In genomic region chr17:48932916-48933315, GRCm38 (mm10) we compare ENCODE assay signal across 9 mouse cellular contexts. TPM values are rescaled to one million over a fixed set of nuclear protein-coding genes. Genes with fewer than 3 reads are reported as not detected.
A peak's percentile ranks its signal among the peaks of the same experiment; 100 is the strongest.
DNase-seq lines count a peak whose midpoint lies in the region; ATAC-seq and TF ChIP-seq lines count a peak whose summit lies in the region.
"Had no signal": no experiment of that assay in that cellular context is flagged by ENCODE, and none has a peak within 500 bp of the region (broad histone marks: within the 10 kb centered on the region; RNA-seq: fewer than 3 reads in every experiment).

No protein-coding gene starts in this region.

- H3K27me3 ChIP-seq in heart, embryonic 15.5 days = peaks cover 73% of the 10 kb centered on the region
- peaks cover 46% of the 10 kb centered on the region for H3K27me3 ChIP-seq in hindbrain, embryonic 10.5 days (ENCODE audit: insufficient read depth, poor library complexity, severe bottlenecking)
- peaks cover 37% of the 10 kb centered on the region for H3K27me3 ChIP-seq in midbrain, embryonic 13.5 days
- H3K27me3 ChIP-seq in liver, postnatal 0 days (ENCODE audit: insufficient read depth, low read length) = peaks cover 39% of the 10 kb centered on the region

- H3K4me2 ChIP-seq in heart, embryonic 15.5 days = peak overlapping the region; percentile 95
- H3K4me2 ChIP-seq in midbrain, embryonic 13.5 days (replicated peaks) = peak overlapping the region; percentile 79
- H3K4me2 ChIP-seq in liver, postnatal 0 days (ENCODE audit: low read depth, low read length) = no peak overlapping the region

- TF ChIP-seq EP300 in liver, postnatal 0 days (IDR thresholded peaks at IDR 0.05; ENCODE audit: low read depth) = no peak

- H3K9me3 ChIP-seq in heart, embryonic 15.5 days (replicated peaks) = no peaks in the 10 kb centered on the region
- H3K9me3 ChIP-seq in hindbrain, embryonic 10.5 days = no peaks in the 10 kb centered on the region
- H3K9me3 ChIP-seq in midbrain, embryonic 13.5 days = no peaks in the 10 kb centered on the region
- no peaks in the 10 kb centered on the region for H3K9me3 ChIP-seq in liver, postnatal 0 days (ENCODE audit: low read length)

- DNase-seq in heart, postnatal 25 days (ENCODE audit: low spot score) = no peak
- peak; percentile 51 for DNase-seq in brain, adult 2 months (ENCODE audit: low read depth, low spot score)
- no peak for DNase-seq in hindbrain, embryonic 10.5 days (ENCODE audit: low spot score)
- DNase-seq in c-Kit-positive CD71-positive TER-119-positive erythroid progenitor cells, embryonic 14.5 days (ENCODE audit: low spot score) = no peak
- DNase-seq in liver, postnatal 0 days = no peak

- TF ChIP-seq CTCF in liver, postnatal 0 days (IDR thresholded peaks at IDR 0.05; ENCODE audit: low read depth) = no peak

- intact Hi-C loops in heart, postnatal 25 days (cut with DNase I) = no loop called here

- H3K36me3 ChIP-seq in heart, embryonic 15.5 days = no peaks in the 10 kb centered on the region
- H3K36me3 ChIP-seq in hindbrain, embryonic 10.5 days = no peaks in the 10 kb centered on the region
- H3K36me3 ChIP-seq in midbrain, embryonic 13.5 days = no peaks in the 10 kb centered on the region
- no peaks in the 10 kb centered on the region for H3K36me3 ChIP-seq in liver, postnatal 0 days (replicated peaks; ENCODE audit: insufficient read depth, low read length)

- H3K27ac ChIP-seq in heart, embryonic 15.5 days = no peak overlapping the region
- H3K27ac ChIP-seq in hindbrain, embryonic 10.5 days = no peak overlapping the region; the same call in 1 of the 2 replicates
- peak overlapping the region; percentile 30; the same call in 1 of the 2 replicates for H3K27ac ChIP-seq in midbrain, embryonic 13.5 days
- H3K27ac ChIP-seq in liver, postnatal 0 days (ENCODE audit: low read depth) = no peak overlapping the region

- peaks cover 11% of the 10 kb centered on the region for H3K4me1 ChIP-seq in heart, embryonic 15.5 days (replicated peaks)
- peaks cover 28% of the 10 kb centered on the region for H3K4me1 ChIP-seq in hindbrain, embryonic 10.5 days (replicated peaks)
- H3K4me1 ChIP-seq in midbrain, embryonic 13.5 days (replicated peaks) = peaks cover 20% of the 10 kb centered on the region
- H3K4me1 ChIP-seq in liver, postnatal 0 days (ENCODE audit: insufficient read depth) = no peaks in the 10 kb centered on the region

- H3K9ac ChIP-seq in heart, embryonic 15.5 days = no peak overlapping the region; the same call in 1 of the 2 replicates
- peak overlapping the region; percentile 77 for H3K9ac ChIP-seq in midbrain, embryonic 13.5 days (replicated peaks)
- no peak overlapping the region for H3K9ac ChIP-seq in liver, postnatal 0 days (replicated peaks)

- no peak for ATAC-seq in heart, embryonic 15.5 days (replicated peaks; ENCODE audit: insufficient number of reproducible peaks, insufficient read depth, low FRiP score, low read depth)
- no peak for ATAC-seq in midbrain, embryonic 13.5 days
- ATAC-seq in liver, postnatal 0 days = no peak
- no peak for ATAC-seq in megakaryocyte-erythroid progenitor cell, adult 5-6 weeks (replicated peaks; ENCODE audit: low FRiP score, low TSS enrichment, poor library complexity, severe bottlenecking)

- 12% methylated on average over 9 of the region's 9 CpGs for WGBS in heart, embryonic 15.5 days
- WGBS in hindbrain, embryonic 10.5 days = 2% methylated on average over 9 of the region's 9 CpGs
- 4% methylated on average over 7 of the region's 9 CpGs for WGBS in midbrain, embryonic 13.5 days
- WGBS in liver, postnatal 0 days (ENCODE audit: insufficient replicate concordance) = 10% methylated on average over 7 of the region's 9 CpGs

- peak overlapping the region; percentile 60 for H3K4me3 ChIP-seq in heart, embryonic 15.5 days
- H3K4me3 ChIP-seq in hindbrain, embryonic 10.5 days = peak overlapping the region; percentile 64
- peak overlapping the region; percentile 57 for H3K4me3 ChIP-seq in midbrain, embryonic 13.5 days (replicated peaks)
- no peak overlapping the region for H3K4me3 ChIP-seq in liver, postnatal 0 days (ENCODE audit: low read depth, low read length)

RNA-seq across cellular contexts. Expression of gene Lrfn2, which starts 0.7 kb away (rescaled TPM):
- polyA plus RNA-seq in heart, embryonic 15.5 days (2015; fragmentation: Nextera tagmentation; extraction: Ambion mirVana) = 0.28 and 0.42 TPM in 2 replicates
- under 1 TPM; 0.48 to 0.70 TPM for total RNA-seq in heart, postnatal 25 days (2021)
- polyA plus RNA-seq in hindbrain, embryonic 10.5 days (2016; fragmentation: Nextera tagmentation; extraction: Ambion mirVana) = 0.37 and 0.54 TPM in 2 replicates
- polyA plus RNA-seq in midbrain, embryonic 13.5 days (2015; fragmentation: Nextera tagmentation; extraction: Ambion mirVana) = 4.6 and 4.9 TPM in 2 replicates
- not detected in 2 replicates for polyA plus RNA-seq in liver, postnatal 0 days (2015; fragmentation: Nextera tagmentation; extraction: Ambion mirVana)
- not detected in 2 replicates for total RNA-seq in megakaryocyte-erythroid progenitor cell, adult 5-6 weeks (2014; fragmentation: Nextera tagmentation)
- not detected in 2 replicates for total RNA-seq in megakaryocyte-erythroid progenitor cell, adult 5-6 weeks (2017)
- total RNA-seq: monocyte, adult 5-6 weeks had no signal
